In the genomic region with DNA sequence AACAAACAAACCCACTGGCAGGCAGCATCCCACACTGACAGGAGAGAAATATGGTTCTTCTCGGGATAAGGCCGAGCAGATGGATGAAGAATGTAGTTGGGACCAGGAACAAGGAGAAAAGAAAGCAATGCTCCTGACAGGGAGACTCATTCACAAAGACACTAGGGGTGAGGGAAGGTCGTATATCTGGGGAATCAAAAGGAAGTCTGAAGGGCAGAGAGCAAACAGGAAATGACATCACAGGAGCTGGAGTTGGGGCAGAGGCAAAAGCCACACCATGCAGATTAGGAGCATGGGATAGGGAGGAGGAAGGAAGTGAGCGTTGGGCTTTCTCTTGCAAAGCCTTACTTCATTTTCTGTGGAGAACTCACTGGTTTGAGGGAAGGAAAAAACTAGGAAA, we compare ENCODE assay signal across 17 mouse cellular contexts.
DNase-seq lines count a peak whose midpoint lies in the region; ATAC-seq lines count a peak whose summit lies in the region.
"Had no signal": no experiment of that assay in that cellular context is flagged by ENCODE, and none has a peak within 500 bp of the region (broad histone marks: within the 10 kb centered on the region; RNA-seq: fewer than 3 reads in every experiment).

No protein-coding gene starts in this region.

- DNase-seq in adrenal gland, adult 2 months, result peak; percentile 26
- no peak for DNase-seq in adrenal gland, postnatal 36 days
- peak; percentile 6 for DNase-seq in kidney, adult 11 months
- no peak for DNase-seq in kidney, adult 18-20 months
- no peak for DNase-seq in spleen, postnatal 14 days (ENCODE audit: low spot score in 2 of 2)
- DNase-seq in layer of hippocampus, adult 8-10 months (ENCODE audit: low spot score in 2 of 2), result no peak
- DNase-seq: cerebellum, adult 11-12 months; gastrocnemius, postnatal 25 days; heart, postnatal 36 days; layer of hippocampus, adult 9-11 months; liver; right cerebral cortex, postnatal 25 days had no signal

- no peaks in the 10 kb centered on the region for H3K9me3 ChIP-seq in kidney, embryonic 15.5 days (replicated peaks)
- H3K9me3 ChIP-seq: lung, embryonic 15.5 days; midbrain, embryonic 12.5 days had no signal

- peaks cover 8% of the 10 kb centered on the region; the same call in 1 of the 2 replicates for H3K4me1 ChIP-seq in kidney, embryonic 15.5 days
- H3K4me1 ChIP-seq: lung, embryonic 15.5 days had no signal

- H3K4me3 ChIP-seq in kidney, embryonic 15.5 days (replicated peaks), result no peak overlapping the region
- H3K4me3 ChIP-seq: erythroblast, embryonic 14.5 days; lung, embryonic 15.5 days; midbrain, embryonic 12.5 days had no signal

- peak overlapping the region; percentile 54; the same call in 1 of the 2 replicates for H3K27ac ChIP-seq in kidney, embryonic 15.5 days
- H3K27ac ChIP-seq: lung, embryonic 15.5 days; midbrain, embryonic 12.5 days had no signal

- ATAC-seq in kidney, embryonic 15.5 days (replicated peaks; ENCODE audit: low FRiP score), result peak; percentile 52; the same call in 1 of the 2 replicates
- ATAC-seq in erythroid progenitor cell, adult 5-6 weeks (replicated peaks; ENCODE audit: low FRiP score, poor library complexity, severe bottlenecking), result no peak

- WGBS in kidney, embryonic 15.5 days, result 35% methylated on average over 4 of the region's 4 CpGs

- H3K4me2 ChIP-seq in kidney, embryonic 15.5 days, result no peak overlapping the region
- H3K4me2 ChIP-seq: lung, embryonic 15.5 days; midbrain, embryonic 12.5 days had no signal

- H3K36me3 ChIP-seq in kidney, embryonic 15.5 days, result no peaks in the 10 kb centered on the region
- H3K36me3 ChIP-seq: lung, embryonic 15.5 days; midbrain, embryonic 12.5 days had no signal

- no peak overlapping the region for H3K9ac ChIP-seq in kidney, embryonic 15.5 days
- H3K9ac ChIP-seq: lung, embryonic 15.5 days; midbrain, embryonic 12.5 days had no signal

- H3K27me3 ChIP-seq in kidney, embryonic 15.5 days, result 0 out of 2 replicates have a peak, but pooled peaks cover 5% of the 10 kb centered on the region
- H3K27me3 ChIP-seq: midbrain, embryonic 12.5 days had no signal

Comparison
In these comparisons a context has a peak if more than half of its experiments do, and no peak if none do; other contexts are left out.
1. DNase-seq: peak in adrenal gland, adult 2 months (single experiment) and kidney, adult 11 months (single experiment); none in adrenal gland, postnatal 36 days (0 of 2), kidney, adult 18-20 months (single experiment), spleen, postnatal 14 days (0 of 2) and layer of hippocampus, adult 8-10 months (0 of 2).